Mouse (Mus musculus) cortical plate, adult 2 months (tissue): ENCODE measurements around the gene Setd1b.

ENCODE experiments used
- CTCF ChIP-seq: fragments of 200-500 bp; IDR thresholded peaks from 2 replicates; pipeline ENCODE4 v1.5.1; 2011; ENCODE audit warnings: mild to moderate bottlenecking, control low read depth, low read length; ENCODE audit not compliant: insufficient read depth; ENCODE audit errors: extremely low read depth
- POLR2A ChIP-seq: fragments of 200-500 bp; IDR thresholded peaks from 2 replicates; pipeline ENCODE4 v1.6.1; 2011; ENCODE audit warnings: mild to moderate bottlenecking, low read length, control low read depth; ENCODE audit not compliant: insufficient read depth; ENCODE audit errors: extremely low read depth

DNA sequence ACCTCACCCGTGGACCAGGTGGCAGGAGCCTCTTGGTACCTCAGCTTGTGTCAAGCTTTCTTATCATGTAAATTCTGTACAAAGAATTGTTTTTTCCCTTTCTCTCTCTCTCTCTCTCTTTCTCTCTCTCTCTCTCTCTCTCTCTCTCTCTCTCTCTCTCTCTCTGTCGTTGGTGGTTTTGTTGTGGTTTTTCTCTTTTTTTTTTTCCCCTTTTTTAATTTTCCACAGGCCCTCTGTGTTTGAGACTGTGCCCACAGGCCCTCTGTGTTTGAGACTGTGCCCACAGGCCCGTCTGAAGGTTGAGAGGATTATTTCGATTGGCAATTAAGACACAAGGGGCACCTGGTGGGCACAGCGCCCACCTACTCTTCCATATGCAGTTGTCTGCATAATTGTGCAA is 25.6 kb downstream of the Setd1b start:
- TF ChIP-seq POLR2A = no peak
- no peak for TF ChIP-seq CTCF
